7 mouse cellular contexts compared by ENCODE assay signal in genomic region chr14:100461141-100462043, GRCm38 (mm10).
A peak's percentile ranks its signal among the peaks of the same experiment; 100 is the strongest.
DNase-seq lines count a peak whose midpoint lies in the region; ATAC-seq lines count a peak whose summit lies in the region.

No protein-coding gene starts in this region.

- WGBS in hindbrain, embryonic 11.5 days, result 49% methylated on average over 12 of the region's 12 CpGs

- H3K9me3 ChIP-seq in hindbrain, embryonic 11.5 days (ENCODE audit: control insufficient read depth, low read length), result no peaks in the 10 kb centered on the region

- H3K4me3 ChIP-seq in hindbrain, embryonic 11.5 days (ENCODE audit: low read depth, low read length), result no peak overlapping the region

- H3K4me1 ChIP-seq in hindbrain, embryonic 11.5 days (replicated peaks; ENCODE audit: control insufficient read depth, insufficient read depth, low read length), result peaks cover 7% of the 10 kb centered on the region

- no peaks in the 10 kb centered on the region for H3K27me3 ChIP-seq in hindbrain, embryonic 11.5 days (ENCODE audit: control insufficient read depth, insufficient read depth, low read length)

- H3K27ac ChIP-seq in hindbrain, embryonic 11.5 days (ENCODE audit: low read depth, low read length), result no peak overlapping the region; the same call in 1 of the 2 replicates

- no peak overlapping the region for H3K4me2 ChIP-seq in hindbrain, embryonic 11.5 days (replicated peaks; ENCODE audit: low read depth, low read length)

- H3K9ac ChIP-seq in hindbrain, embryonic 11.5 days (ENCODE audit: low read depth, low read length), result no peak overlapping the region

- ATAC-seq in hindbrain, embryonic 11.5 days (ENCODE audit: low FRiP score), result peak; percentile 56
- peak; percentile 90 for ATAC-seq in megakaryocyte progenitor cell, adult 5-6 weeks (replicated peaks; ENCODE audit: poor library complexity)

- no peaks in the 10 kb centered on the region for H3K36me3 ChIP-seq in hindbrain, embryonic 11.5 days (ENCODE audit: control insufficient read depth, insufficient read depth, low read length)

- DNase-seq in R1 (ENCODE audit: low read depth, low spot score), result peak; percentile 86
- DNase-seq in cerebellum, adult 9-11 months, result peak; percentile 81
- peak; percentile 74 to 83 for DNase-seq in frontal cortex, postnatal 10 days (ENCODE audit: low spot score in 2 of 2)
- peak; percentile 53 for DNase-seq in hindbrain, embryonic 11.5 days (ENCODE audit: low spot score)
- peak; percentile 76 to 87 for DNase-seq in layer of hippocampus, postnatal 14 days (ENCODE audit: low spot score in 2 of 2)
- peak; percentile 31 for DNase-seq in spleen, adult 12 weeks (ENCODE audit: low spot score)

Comparison
In these comparisons a context has a peak if more than half of its experiments do, and no peak if none do; other contexts are left out.
1. DNase-seq: peak in every context shown above with its lines; median percentile 86 in R1; 82 in layer of hippocampus, postnatal 14 days; 81 in cerebellum, adult 9-11 months; 78 in frontal cortex, postnatal 10 days; 53 in hindbrain, embryonic 11.5 days; 31 in spleen, adult 12 weeks.